Mouse (Mus musculus): Measurements from ENCODE around the gene Rbp2.

DNA sequence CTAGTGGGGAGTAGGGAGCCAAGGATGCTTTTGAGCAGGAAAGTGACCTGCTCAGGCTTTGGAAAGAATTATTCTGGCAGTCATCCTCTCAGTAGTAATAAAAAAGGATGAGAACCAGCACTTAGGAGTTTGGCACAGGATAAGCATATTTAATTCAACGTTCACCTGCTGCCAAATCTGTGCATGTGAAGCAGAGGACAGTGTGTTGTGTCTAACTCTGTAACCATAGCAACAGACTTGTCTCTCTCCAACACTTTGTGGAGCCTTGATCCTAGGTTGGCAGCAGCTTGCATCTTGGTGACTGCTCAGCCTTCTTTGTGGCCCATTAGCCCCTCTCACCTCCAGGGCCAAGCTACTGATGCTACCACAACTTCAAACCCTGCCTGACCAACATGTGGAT is 34.9 kb upstream of the Rbp2 start:
- no peak for TF ChIP-seq POLR2A (IDR thresholded peaks at IDR 0.05; ENCODE audit: insufficient read length, low read depth)
- TF ChIP-seq CEBPB (IDR thresholded peaks at IDR 0.05; ENCODE audit: insufficient read depth, poor library complexity, severe bottlenecking), result no peak
- TF ChIP-seq POLR2AphosphoS2 (IDR thresholded peaks at IDR 0.05; ENCODE audit: insufficient read length, low read depth), result no peak
- no peak for TF ChIP-seq MAX (IDR thresholded peaks at IDR 0.05; ENCODE audit: low read depth)
- no peak for TF ChIP-seq USF1 (IDR thresholded peaks at IDR 0.05; ENCODE audit: low read depth)
- TF ChIP-seq E2F4 (IDR thresholded peaks at IDR 0.05; ENCODE audit: insufficient read depth), result no peak
- TF ChIP-seq TCF12 (IDR thresholded peaks at IDR 0.05; ENCODE audit: insufficient read depth, poor library complexity, severe bottlenecking), result no peak
- TF ChIP-seq MYOG (IDR thresholded peaks at IDR 0.05; ENCODE audit: control insufficient read depth in 1 of 3, insufficient read depth in 1 of 3, insufficient read length in 2 of 3, low read depth in 2 of 3), result no peak
- no peak for TF ChIP-seq MYOD1 (IDR thresholded peaks at IDR 0.05; ENCODE audit: control insufficient read depth in 1 of 3, insufficient read length in 2 of 3, low read depth in 2 of 3)
